Mouse (Mus musculus) adrenal gland, postnatal 36 days (tissue): ENCODE measurements around the gene Emsy. TPM values are rescaled to one million over a fixed set of nuclear protein-coding genes. Genes with fewer than 3 reads are reported as not detected.

ENCODE experiments used
- DNase-seq, 2 experiments: peaks; one replicate each; pipeline ENCODE4 v3.0.0; 2021; ENCODE audit warnings: mixed read lengths in 1 of 2
- total RNA-seq, 2 experiments: library from RNA; stranded (reverse); gene quantifications; 2 replicates each; pipeline ENCODE4 v1.2.3; 2021

The Emsy gene
- total RNA-seq, 2 experiments from 2014 or later = 31.3 to 36.4 TPM

GRCm38 (mm10) chr7:98542267-98542666 is 114.3 kb downstream of the Emsy start:
- DNase-seq = no peak

- no peak for DNase-seq
Measured at GRCm38 (mm10) chr7:98541564-98541963, 115.0 kb downstream of the Emsy start.

DNA sequence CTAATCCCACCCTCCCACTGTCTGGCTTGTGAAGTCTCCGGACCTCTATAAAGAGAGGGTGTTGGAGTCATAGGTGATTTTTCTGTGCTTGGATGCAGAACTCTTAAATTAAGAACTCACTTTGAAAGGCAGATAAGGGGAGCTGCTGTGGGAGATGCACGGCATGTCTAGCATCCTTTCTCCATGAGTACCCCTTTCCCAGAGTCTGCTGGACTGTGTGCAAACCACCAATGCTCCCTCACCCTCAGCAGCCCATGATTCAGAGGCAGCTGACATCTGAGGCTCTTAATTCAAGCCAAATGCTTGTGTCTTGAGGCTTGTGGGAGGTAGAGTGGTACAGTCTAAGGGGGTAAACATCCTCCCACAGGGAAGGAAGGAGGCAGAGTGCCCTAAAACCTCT is 115.7 kb downstream of the Emsy start:
- no peak for DNase-seq

DNA sequence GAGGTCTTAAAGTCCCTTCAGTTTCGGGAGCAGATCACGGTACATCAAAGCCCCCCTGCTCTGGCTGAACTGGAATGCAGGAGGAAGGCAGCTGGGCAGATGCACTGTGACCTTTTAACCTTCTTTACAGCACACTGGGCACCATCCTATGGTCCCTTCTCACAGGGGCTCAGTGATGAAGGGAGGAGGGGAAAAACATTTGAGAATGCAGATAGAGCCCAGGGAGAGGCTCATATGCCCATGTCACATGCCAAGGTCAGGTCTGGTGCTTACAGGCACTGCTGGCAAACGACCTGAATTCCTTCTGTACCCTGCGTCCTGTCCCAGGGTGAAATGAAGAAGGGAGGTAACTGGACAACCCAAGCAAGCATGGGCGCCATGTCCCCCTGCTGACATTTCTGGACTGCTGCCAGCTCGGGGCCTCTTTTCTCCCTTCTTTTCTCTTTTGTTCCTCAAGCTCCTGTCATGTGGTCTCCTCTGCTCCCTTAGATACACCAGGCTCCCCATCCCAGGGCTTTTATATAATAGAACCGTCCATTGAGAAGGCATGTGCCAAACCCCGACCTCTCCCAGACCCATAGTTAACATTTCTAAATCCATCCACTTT is 118.5 kb downstream of the Emsy start:
- no peak for DNase-seq

- no peak for DNase-seq
Measured at GRCm38 (mm10) chr7:98537210-98537966, 119.2 kb downstream of the Emsy start.

Other genes starting within 250 kb of the Emsy start
- not detected for gene Gucy2d, start 216.4 kb downstream of the Emsy start, total RNA-seq
- 10 to 100 TPM; 17.3 to 21.1 TPM for gene Lrrc32, start 167.5 kb downstream of the Emsy start, total RNA-seq
- gene Thap12, start 46.3 kb upstream of the Emsy start, total RNA-seq = 10 to 100 TPM; 67.2 to 72.9 TPM
- 1 to 10 TPM; 2.6 to 3.6 TPM for gene Wnt11, start 178.3 kb upstream of the Emsy start, total RNA-seq